Mouse (Mus musculus): ENCODE results near the gene B9d2.

The B9d2 gene

GRCm38 (mm10) chr7:25680514-25681258 is at the start of gene B9d2:
TSS of gene B9d2 (plus strand) at chr7:25680780.
- DNase-seq (ENCODE audit: low read depth) = peak; percentile 98

GRCm38 (mm10) chr7:25632679-25633078 is 47.9 kb upstream of the B9d2 start:
- no peak for DNase-seq (ENCODE audit: low read depth)

- no peak for DNase-seq (ENCODE audit: low read depth)
Measured at GRCm38 (mm10) chr7:25636373-25636772, 44.2 kb upstream of the B9d2 start.

GRCm38 (mm10) chr7:25637099-25637498 is 43.5 kb upstream of the B9d2 start:
- DNase-seq (ENCODE audit: low read depth) = no peak

GRCm38 (mm10) chr7:25639754-25640153 is 40.8 kb upstream of the B9d2 start:
- no peak for DNase-seq (ENCODE audit: low read depth)

GRCm38 (mm10) chr7:25644136-25644535 is 36.4 kb upstream of the B9d2 start:
- DNase-seq (ENCODE audit: low read depth) = no peak

- DNase-seq (ENCODE audit: low read depth) = no peak
Measured at GRCm38 (mm10) chr7:25644631-25645030, 35.9 kb upstream of the B9d2 start.

- no peak for DNase-seq (ENCODE audit: low read depth)
Measured at GRCm38 (mm10) chr7:25645074-25645473, 35.5 kb upstream of the B9d2 start.

GRCm38 (mm10) chr7:25647574-25648123 is 32.9 kb upstream of the B9d2 start:
- DNase-seq (ENCODE audit: low read depth) = no peak

- DNase-seq (ENCODE audit: low read depth) = no peak
Measured at GRCm38 (mm10) chr7:25649839-25650238, 30.7 kb upstream of the B9d2 start.

GRCm38 (mm10) chr7:25651281-25651680 is 29.3 kb upstream of the B9d2 start:
- no peak for DNase-seq (ENCODE audit: low read depth)

GRCm38 (mm10) chr7:25652244-25652759 is 28.3 kb upstream of the B9d2 start:
- no peak for DNase-seq (ENCODE audit: low read depth)

- DNase-seq (ENCODE audit: low read depth) = no peak
Measured at GRCm38 (mm10) chr7:25655601-25656428, 24.8 kb upstream of the B9d2 start.

GRCm38 (mm10) chr7:25657785-25658184 is 22.8 kb upstream of the B9d2 start:
- no peak for DNase-seq (ENCODE audit: low read depth)

- peak; percentile 100 for DNase-seq (ENCODE audit: low read depth)
Measured at GRCm38 (mm10) chr7:25658657-25659472, 21.7 kb upstream of the B9d2 start, which contains the start of the genes Bckdha and Exosc5. TSS of gene Bckdha (minus strand) at chr7:25658981. TSS of gene Exosc5 (plus strand) at chr7:25659164.

GRCm38 (mm10) chr7:25666381-25666780 is 14.2 kb upstream of the B9d2 start:
- DNase-seq (ENCODE audit: low read depth) = no peak

GRCm38 (mm10) chr7:25669158-25669557 is 11.4 kb upstream of the B9d2 start:
- no peak for DNase-seq (ENCODE audit: low read depth)

GRCm38 (mm10) chr7:25669631-25670030 is 10.9 kb upstream of the B9d2 start:
- no peak for DNase-seq (ENCODE audit: low read depth)

GRCm38 (mm10) chr7:25670096-25670495 is 10.5 kb upstream of the B9d2 start:
- no peak for DNase-seq (ENCODE audit: low read depth)

GRCm38 (mm10) chr7:25671686-25672085 is 8.9 kb upstream of the B9d2 start:
- DNase-seq (ENCODE audit: low read depth) = no peak

GRCm38 (mm10) chr7:25672442-25672841 is 8.1 kb upstream of the B9d2 start:
- DNase-seq (ENCODE audit: low read depth) = no peak

GRCm38 (mm10) chr7:25674297-25674696 is 6.3 kb upstream of the B9d2 start:
- DNase-seq (ENCODE audit: low read depth) = no peak
